Mouse (Mus musculus): ENCODE measurements around the gene Utf1. TPM values are rescaled to one million over a fixed set of nuclear protein-coding genes. Genes with fewer than 3 reads are reported as not detected.

Gene Utf1
- 0.16 TPM in 1 of 2 replicates, not detected in the other for polyA plus RNA-seq (2012; rRNA removed)

DNA sequence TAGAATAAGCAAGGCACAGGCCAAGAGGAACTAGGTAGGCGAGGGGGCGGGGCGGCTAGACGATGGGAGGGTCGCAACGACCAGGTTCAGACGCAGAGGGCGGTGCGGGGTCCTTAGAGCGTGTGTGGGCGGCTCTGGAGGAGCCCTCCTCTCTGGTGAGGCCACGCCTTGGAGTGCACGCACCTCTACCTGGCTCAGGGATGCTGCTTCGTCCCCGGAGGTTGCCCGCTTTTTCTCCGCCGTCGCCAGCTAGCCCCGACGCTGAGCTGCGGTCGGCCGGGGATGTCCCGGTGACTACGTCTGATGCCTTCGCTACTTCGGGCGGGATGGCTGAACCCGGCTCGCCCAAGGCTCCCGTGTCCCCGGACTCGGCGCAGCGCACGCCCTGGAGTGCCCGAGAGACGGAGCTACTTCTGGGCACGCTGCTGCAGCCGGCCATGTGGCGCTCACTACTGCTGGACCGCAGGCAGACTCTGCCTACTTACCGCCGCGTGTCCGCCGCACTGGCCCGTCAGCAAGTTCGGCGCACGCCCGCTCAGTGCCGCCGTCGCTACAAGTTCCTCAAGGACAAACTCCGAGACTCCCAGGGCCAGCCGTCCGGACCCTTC, at the start of gene Utf1:
TSS of gene Utf1 (plus strand) at position 116 of the 608 bp plus-strand sequence.
- no peak for TF ChIP-seq CTCF (IDR thresholded peaks at IDR 0.05; ENCODE audit: borderline replicate concordance, insufficient read depth, low read depth, low read length)
- TF ChIP-seq POLR2A (IDR thresholded peaks at IDR 0.05; ENCODE audit: borderline replicate concordance, insufficient read depth, low read length), result no peak
- peak in 1 of 2 experiments; percentile 22 for DNase-seq
- no peak within 1 kb of the TSS for H3K27ac ChIP-seq (ENCODE audit: insufficient read depth, low read length)
- H3K27me3 ChIP-seq (ENCODE audit: control insufficient read depth, insufficient read depth, low read length), result peaks cover 6% of the 10 kb centered on the region; the same call in 1 of the 2 replicates
- WGBS, result 2% methylated on average over 59 of the region's 59 CpGs
- no peak within 1 kb of the TSS for H3K4me3 ChIP-seq (replicated peaks; ENCODE audit: insufficient read depth, low read depth, low read length)
- H3K4me1 ChIP-seq (ENCODE audit: control insufficient read depth, insufficient read depth, low read length), result no peaks in the 10 kb centered on the region

- H3K4me1 ChIP-seq (ENCODE audit: control insufficient read depth, insufficient read depth, low read length), result peaks cover 39% of the 10 kb centered on the region
- peak within 1 kb of the TSS; percentile 98 for H3K27ac ChIP-seq (ENCODE audit: insufficient read depth, low read length)
- WGBS, result 1% methylated on average over 50 of the region's 50 CpGs
- peak within 1 kb of the TSS; percentile 99 for H3K4me3 ChIP-seq (replicated peaks; ENCODE audit: insufficient read depth, low read depth, low read length)
- peak; percentile 87 to 89 for DNase-seq
- H3K27me3 ChIP-seq (ENCODE audit: control insufficient read depth, insufficient read depth, low read length), result no peaks in the 10 kb centered on the region
- no peak for TF ChIP-seq CTCF (IDR thresholded peaks at IDR 0.05; ENCODE audit: borderline replicate concordance, insufficient read depth, low read depth, low read length)
- TF ChIP-seq POLR2A (IDR thresholded peaks at IDR 0.05; ENCODE audit: borderline replicate concordance, insufficient read depth, low read length), result peak; percentile 41; the same call in 1 of the 2 replicates
Observed at GRCm38 (mm10) chr7:139894655-139895557, 48.7 kb upstream of the Utf1 start, which contains the start of gene Kndc1. Kndc1 (plus strand) TSS chr7:139894696.

- peak in 1 of 2 experiments; percentile 57 for DNase-seq
- Histone ChIP-seq H3K27me3 (ENCODE audit: control insufficient read depth, insufficient read depth, low read length) (no peaks in the 10 kb centered on the region), H3K4me3 (replicated peaks; ENCODE audit: insufficient read depth, low read depth, low read length) (peak overlapping the region; percentile 99), H3K4me1 (ENCODE audit: control insufficient read depth, insufficient read depth, low read length) (peaks cover 49% of the 10 kb centered on the region), H3K27ac (ENCODE audit: insufficient read depth, low read length) (peak overlapping the region; percentile 98)
- 17% methylated on average over 7 of the region's 7 CpGs for WGBS
- TF ChIP-seq POLR2A (IDR thresholded peaks at IDR 0.05; ENCODE audit: borderline replicate concordance, insufficient read depth, low read length) (no peak), CTCF (IDR thresholded peaks at IDR 0.05; ENCODE audit: borderline replicate concordance, insufficient read depth, low read depth, low read length) (no peak)
Observed at GRCm38 (mm10) chr7:139896271-139896670, 47.3 kb upstream of the Utf1 start.

DNA sequence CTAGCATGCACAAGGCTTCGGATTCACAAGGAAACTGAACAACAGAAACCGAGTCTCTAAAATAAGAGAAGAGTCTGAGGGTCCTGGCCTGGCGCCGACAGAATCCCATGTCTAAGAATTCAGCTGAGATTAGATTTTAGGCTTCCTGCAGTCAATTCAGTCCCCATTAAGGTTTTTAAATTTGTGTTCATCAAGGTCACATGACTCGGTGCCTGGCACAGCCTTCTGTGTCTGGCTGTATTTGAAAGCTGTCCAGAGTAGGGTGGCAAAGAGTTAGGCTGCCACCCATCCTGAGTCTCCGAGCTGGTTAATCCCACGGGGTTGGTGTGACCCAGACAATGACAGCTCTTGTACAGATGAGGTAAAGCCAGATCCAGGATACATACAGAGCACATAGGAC, 46.8 kb upstream of the Utf1 start:
- H3K4me1 ChIP-seq (ENCODE audit: control insufficient read depth, insufficient read depth, low read length), result peaks cover 55% of the 10 kb centered on the region
- peak; percentile 60 to 69 for DNase-seq
- TF ChIP-seq CTCF (IDR thresholded peaks at IDR 0.05; ENCODE audit: borderline replicate concordance, insufficient read depth, low read depth, low read length) (no peak), POLR2A (IDR thresholded peaks at IDR 0.05; ENCODE audit: borderline replicate concordance, insufficient read depth, low read length) (no peak)
- 27% methylated on average over 7 of the region's 7 CpGs for WGBS
- H3K4me3 ChIP-seq (replicated peaks; ENCODE audit: insufficient read depth, low read depth, low read length), result peak overlapping the region; percentile 99
- peak overlapping the region; percentile 98; the same call in 1 of the 2 replicates for H3K27ac ChIP-seq (ENCODE audit: insufficient read depth, low read length)
- H3K27me3 ChIP-seq (ENCODE audit: control insufficient read depth, insufficient read depth, low read length), result no peaks in the 10 kb centered on the region

- peak in 1 of 2 experiments; percentile 59 for DNase-seq
- H3K27ac ChIP-seq (ENCODE audit: insufficient read depth, low read length), result peak overlapping the region; percentile 49
- peak overlapping the region; percentile 27 for H3K4me3 ChIP-seq (replicated peaks; ENCODE audit: insufficient read depth, low read depth, low read length)
- H3K27me3 ChIP-seq (ENCODE audit: control insufficient read depth, insufficient read depth, low read length), result no peaks in the 10 kb centered on the region
- peaks cover 52% of the 10 kb centered on the region for H3K4me1 ChIP-seq (ENCODE audit: control insufficient read depth, insufficient read depth, low read length)
- no peak for TF ChIP-seq POLR2A (IDR thresholded peaks at IDR 0.05; ENCODE audit: borderline replicate concordance, insufficient read depth, low read length)
- 9% methylated on average over 2 of the region's 2 CpGs for WGBS
Observed at GRCm38 (mm10) chr7:139898606-139899005, 45.0 kb upstream of the Utf1 start.

DNA sequence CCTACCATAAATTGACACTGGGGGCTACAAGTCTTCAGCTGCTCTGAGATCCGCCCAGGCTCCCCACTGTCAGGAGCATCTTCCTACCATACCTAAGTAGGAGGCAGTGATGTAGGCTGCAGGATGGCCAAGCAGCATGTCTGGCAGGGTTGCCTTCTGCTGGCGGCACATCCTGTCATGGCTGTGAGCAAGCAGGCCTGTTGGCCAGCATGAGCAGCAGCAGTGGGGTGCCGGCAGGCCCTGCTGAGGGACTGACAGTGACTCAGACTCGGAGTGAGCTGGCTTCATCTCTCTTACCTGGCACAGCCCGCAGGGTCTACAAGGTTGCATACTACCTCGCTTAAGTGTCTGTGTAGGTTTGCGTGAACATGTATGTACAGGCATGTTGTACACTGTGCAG, 44.1 kb upstream of the Utf1 start:
- DNase-seq, result peak; percentile 89 to 94
- Histone ChIP-seq H3K27me3 (ENCODE audit: control insufficient read depth, insufficient read depth, low read length) (no peaks in the 10 kb centered on the region), H3K4me3 (replicated peaks; ENCODE audit: insufficient read depth, low read depth, low read length) (no peak overlapping the region), H3K27ac (ENCODE audit: insufficient read depth, low read length) (peak overlapping the region; percentile 84), H3K4me1 (ENCODE audit: control insufficient read depth, insufficient read depth, low read length) (peaks cover 52% of the 10 kb centered on the region)
- TF ChIP-seq POLR2A (IDR thresholded peaks at IDR 0.05; ENCODE audit: borderline replicate concordance, insufficient read depth, low read length) (0 out of 2 replicates have a peak, but pooled peaks have one; percentile 27), CTCF (IDR thresholded peaks at IDR 0.05; ENCODE audit: borderline replicate concordance, insufficient read depth, low read depth, low read length) (no peak)
- 15% methylated on average over 7 of the region's 7 CpGs for WGBS

- peak overlapping the region; percentile 84 for H3K27ac ChIP-seq (ENCODE audit: insufficient read depth, low read length)
- H3K4me1 ChIP-seq (ENCODE audit: control insufficient read depth, insufficient read depth, low read length), result peaks cover 55% of the 10 kb centered on the region
- DNase-seq, result no peak
- H3K27me3 ChIP-seq (ENCODE audit: control insufficient read depth, insufficient read depth, low read length), result no peaks in the 10 kb centered on the region
- 17% methylated on average over 7 of the region's 7 CpGs for WGBS
- H3K4me3 ChIP-seq (replicated peaks; ENCODE audit: insufficient read depth, low read depth, low read length), result peak overlapping the region; percentile 9
- TF ChIP-seq POLR2A (IDR thresholded peaks at IDR 0.05; ENCODE audit: borderline replicate concordance, insufficient read depth, low read length) (no peak), CTCF (IDR thresholded peaks at IDR 0.05; ENCODE audit: borderline replicate concordance, insufficient read depth, low read depth, low read length) (no peak)
Observed at GRCm38 (mm10) chr7:139900456-139900855, 43.1 kb upstream of the Utf1 start.
